Mouse (Mus musculus) small intestine, adult 2 months (tissue): Measurements from ENCODE around the gene Spon2.

Source experiments
- CTCF ChIP-seq: fragments of 200-500 bp; IDR thresholded peaks from 2 replicates; pipeline ENCODE4 v1.5.1; 2012; ENCODE audit warnings: low read depth, mild to moderate bottlenecking, control low read depth, inconsistent platforms, low read length, moderate library complexity, mixed read lengths; ENCODE audit not compliant: insufficient replicate concordance, insufficient read length; ENCODE audit errors: extremely low read depth
- POLR2A ChIP-seq: fragments of 200-500 bp; IDR thresholded peaks from 2 replicates; pipeline ENCODE4 v1.6.1; 2012; ENCODE audit warnings: low read depth, mild to moderate bottlenecking, control low read depth, inconsistent platforms, low read length, moderate library complexity

DNA sequence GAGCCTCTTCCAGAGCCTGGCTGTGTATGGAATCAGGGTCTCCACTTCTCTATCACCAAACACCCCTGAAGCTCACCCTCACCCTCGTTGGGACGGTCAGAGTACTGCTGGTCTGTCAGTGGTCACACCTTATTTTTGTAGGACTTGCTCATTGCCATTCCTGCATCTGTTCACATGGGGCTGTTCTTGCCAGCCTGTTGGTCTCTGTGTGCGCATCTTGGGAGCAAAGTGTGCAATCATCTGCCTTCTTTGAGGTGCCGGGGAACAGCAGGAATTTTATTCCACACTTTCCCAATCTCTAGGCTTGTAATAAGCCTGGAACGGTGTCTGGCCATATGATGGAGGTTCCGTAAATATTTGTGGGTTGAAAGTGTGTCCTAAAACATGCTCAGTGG lies 15.1 kb downstream of the Spon2 start:
- TF ChIP-seq POLR2A (no peak), CTCF (no peak)
